Mouse (Mus musculus) urinary bladder, postnatal 4 days (tissue): ENCODE results near the gene Rad51b.
"Not testable (repeated sequence)": the region's sequence is repeated elsewhere in the genome, so short reads cannot be mapped to it uniquely, and the experiment has no call there.

ENCODE experiments used
- DNase-seq, 2 experiments: peaks; one replicate each; pipeline ENCODE4 v3.0.0; 2021 to 2022; ENCODE audit warnings: low spot score in 2 of 2

Rad51b gene

DNA sequence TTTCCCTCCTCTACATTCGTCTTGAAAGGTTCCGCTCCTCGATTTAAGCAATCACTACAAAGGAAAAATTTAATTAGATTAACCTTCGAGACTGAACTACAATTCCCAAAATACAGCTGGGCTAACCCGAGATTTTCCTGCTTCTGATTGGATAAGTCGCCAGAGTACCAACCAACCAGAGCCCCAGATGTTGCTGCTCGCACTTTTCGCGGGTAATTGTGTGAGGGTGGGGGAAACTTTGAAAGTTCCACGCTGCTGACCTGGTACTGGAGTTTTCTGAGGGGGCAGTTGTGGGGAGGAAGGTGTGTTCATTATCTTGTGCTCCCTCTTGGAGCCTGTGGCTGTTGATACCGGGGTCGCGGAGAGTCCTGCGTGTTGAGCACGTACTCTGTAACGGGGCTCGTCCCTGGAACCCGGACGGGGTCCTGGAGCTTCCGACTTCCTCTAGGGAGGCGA, at the start of gene Rad51b:
TSS of gene Rad51b (plus strand) at position 162 of the 456 bp plus-strand sequence.
- DNase-seq = peak; percentile 66 to 68

DNA sequence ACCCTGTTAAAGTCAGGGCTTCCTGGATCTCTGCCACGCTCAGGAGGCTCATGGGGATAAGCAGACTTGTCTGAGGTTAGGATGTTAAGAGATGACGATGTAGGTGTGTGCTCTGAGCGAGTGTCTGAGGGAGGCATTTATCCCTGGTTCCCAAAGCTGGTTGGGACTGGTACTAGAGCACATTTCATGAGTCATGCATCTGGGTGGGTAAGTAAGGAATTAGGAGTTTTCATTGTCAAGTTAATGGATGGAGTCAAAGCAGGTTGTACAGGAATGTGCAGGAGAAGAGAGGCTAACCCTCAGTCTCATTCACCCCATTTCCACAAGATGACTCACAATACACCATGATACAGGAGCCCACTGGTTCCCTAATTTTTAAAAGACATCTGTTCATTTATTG, 49.0 kb upstream of the Rad51b start:
- no peak for DNase-seq

DNA sequence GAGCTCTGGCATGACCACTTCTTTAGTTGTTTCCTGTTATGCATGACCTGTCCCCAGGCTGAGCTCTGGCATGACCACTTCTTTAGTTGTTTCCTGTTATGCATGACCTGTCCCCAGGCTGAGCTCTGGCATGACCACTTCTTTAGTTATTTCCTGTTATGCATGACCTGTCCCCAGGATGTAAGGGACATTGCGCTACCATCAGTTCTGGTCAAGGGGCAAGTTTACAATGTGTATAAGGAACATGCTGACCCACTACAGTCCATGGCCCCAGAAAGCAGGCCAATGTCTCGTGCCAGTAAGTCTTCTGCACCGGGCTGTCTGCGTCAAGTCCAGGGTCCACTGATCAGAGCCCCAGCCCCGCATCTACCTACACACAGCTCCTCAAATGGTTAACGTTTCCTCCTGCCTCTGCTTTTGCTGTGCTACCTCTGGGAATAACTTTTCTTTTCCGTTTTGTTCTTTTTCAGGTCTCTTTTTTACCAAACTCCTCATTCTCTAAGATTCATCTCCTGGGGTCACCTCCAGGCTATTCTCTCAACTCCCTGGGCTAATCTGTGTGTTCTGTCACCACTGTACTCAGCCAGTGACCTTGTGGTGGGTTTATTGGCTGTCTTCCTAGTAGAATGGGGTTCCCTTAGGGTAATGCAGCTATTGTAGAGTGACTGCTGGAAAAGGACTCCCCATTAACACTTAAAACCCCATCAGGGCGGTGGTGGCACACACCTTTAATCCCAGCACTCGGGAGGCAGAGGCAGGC, 43.6 kb upstream of the Rad51b start:
- no peak for DNase-seq

GRCm38 (mm10) chr12:79254975-79255374, 42.1 kb upstream of the Rad51b start:
- DNase-seq = no peak

GRCm38 (mm10) chr12:79260154-79260553, 36.9 kb upstream of the Rad51b start:
- DNase-seq = no peak

DNA sequence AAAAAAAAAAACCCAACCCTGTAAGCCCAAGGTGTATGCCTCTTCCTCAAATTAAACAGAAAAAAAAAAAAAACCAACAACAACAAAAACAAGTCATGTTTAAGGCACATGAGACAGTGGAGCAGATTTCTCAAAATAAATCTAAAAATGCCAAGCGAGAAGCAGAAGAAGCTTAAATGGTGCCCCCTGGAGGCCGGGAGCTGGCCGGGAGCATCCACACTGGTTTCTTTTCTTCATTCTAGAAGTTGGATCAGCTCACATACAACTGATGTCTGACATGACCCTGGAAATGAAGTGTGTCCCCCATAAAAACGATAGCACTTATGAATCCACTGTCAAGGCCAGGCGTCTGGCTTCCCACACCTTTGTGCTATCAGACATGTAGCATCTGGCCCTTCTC, 36.0 kb upstream of the Rad51b start:
- DNase-seq = no peak

GRCm38 (mm10) chr12:79272604-79273003, 24.5 kb upstream of the Rad51b start:
- DNase-seq = no peak

DNA sequence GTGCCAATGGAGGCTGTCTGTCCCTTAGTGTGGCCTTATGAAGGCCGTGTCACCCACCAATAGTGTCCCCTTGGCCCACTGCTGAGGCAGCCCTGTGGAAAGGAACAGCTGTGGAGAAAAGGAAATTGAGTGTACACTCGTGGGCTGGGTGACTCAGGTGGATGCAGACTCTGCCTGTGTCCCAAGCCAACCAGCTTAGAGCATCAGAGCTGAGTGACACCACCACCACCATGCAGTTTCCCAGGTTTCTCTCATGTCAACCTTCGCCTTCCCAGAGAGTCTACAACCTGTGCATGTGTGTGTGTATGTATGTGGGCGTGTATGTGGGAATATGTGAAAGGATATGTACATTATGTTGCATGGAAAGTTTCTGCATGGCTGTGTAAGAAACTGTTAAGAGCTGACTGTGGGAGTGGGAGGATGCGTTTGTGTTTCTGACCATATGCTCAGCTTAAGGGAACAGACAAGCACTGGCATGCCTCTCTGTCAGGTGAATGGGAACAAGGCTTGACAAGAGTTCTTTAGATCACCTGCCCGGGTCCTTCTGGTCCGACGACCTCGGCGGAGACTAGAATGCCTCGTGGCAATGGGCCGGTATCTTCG, 17.5 kb upstream of the Rad51b start:
- DNase-seq = no peak

GRCm38 (mm10) chr12:79282595-79282994, 14.5 kb upstream of the Rad51b start:
- DNase-seq = no peak

DNA sequence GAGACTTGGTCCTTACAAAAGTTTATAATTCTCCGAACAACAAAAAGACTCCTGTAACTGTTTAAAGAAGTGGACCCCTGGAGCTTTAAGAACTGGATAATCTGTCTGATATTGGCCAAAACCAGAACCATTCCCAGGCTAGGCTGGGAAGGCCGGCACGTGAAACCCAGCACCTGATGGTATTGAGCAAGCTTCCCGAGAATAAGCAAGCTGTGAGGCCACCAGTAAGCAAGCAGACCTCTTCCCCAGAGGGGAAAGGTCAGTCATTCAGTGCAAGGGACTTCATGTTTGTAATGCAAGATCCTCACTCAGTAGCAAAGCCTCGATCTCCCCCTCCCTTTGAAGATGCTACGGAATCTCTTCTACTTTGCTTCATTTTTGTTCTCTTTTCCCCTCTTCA, 4.2 kb upstream of the Rad51b start:
- no peak for DNase-seq

DNA sequence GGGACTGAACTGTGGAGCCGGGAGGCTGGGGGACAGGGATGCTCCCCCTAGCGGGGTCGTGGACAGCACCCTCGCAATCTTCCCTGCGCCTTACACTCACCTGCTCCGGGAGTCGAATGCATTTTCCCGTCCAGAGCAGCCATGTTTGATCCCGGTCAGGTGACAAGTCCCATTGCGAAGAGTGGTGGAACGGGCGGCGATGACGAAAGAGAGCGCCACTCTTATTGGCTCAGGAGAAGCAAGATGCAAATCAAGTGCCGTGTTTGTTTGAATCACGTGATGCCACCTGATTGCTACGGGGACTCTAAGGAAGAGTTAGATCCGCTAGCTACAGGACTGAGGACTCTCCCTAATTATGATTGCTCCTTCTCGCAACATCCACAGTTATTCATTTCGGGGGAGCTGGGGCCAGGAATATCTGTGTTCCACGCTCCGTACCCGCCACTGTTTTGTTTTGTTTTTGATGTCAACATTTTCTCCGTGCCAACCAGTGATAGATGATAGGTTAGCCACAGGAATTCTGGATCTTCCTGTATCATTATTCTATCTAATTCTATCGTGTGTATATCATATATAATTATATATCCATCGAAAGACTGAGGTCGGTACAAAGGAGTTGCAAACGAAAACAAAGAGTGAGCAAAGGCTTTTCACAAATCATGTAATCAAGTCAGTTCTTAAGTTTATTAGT, 811 bp upstream of the Rad51b start, which contains the start of gene Zfyve26:
TSS of gene Zfyve26 (minus strand) at position 179 of the 691 bp plus-strand sequence.
- peak; percentile 88 to 92 for DNase-seq

DNA sequence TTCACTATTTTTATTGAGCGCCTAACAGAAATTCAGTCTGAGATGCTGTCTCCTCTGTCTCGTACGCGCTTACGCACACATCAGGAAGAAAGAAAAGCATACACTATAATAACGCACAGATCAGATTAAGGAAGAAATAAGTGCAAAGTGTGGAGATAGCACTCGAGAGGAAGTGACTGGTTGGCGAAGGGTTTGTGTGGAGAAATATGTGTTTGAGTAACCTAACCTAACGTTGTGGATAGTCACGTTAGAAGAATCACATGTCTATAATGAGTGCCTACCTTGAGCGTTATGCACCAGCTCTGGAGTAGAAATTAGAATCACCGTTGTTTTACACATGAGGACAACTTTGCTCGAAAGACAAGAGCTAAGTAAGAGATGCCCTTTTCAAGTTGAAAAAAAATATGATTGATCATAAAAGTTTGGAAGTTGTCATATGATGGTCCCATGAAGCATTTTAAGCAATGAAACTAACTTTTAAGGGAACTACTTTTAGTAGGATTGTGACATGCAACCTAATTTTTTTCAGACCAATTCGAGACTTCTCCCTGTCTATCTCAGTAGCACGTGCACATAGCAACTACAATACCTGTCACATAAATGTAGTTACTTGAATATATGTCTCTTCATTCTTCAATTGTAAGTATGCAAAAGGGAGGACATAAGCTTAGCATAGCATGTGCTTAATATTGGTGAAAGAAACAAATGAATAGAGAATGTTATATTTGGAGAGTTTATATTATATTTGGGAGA, 978 bp downstream of the Rad51b start:
- DNase-seq = no peak

DNA sequence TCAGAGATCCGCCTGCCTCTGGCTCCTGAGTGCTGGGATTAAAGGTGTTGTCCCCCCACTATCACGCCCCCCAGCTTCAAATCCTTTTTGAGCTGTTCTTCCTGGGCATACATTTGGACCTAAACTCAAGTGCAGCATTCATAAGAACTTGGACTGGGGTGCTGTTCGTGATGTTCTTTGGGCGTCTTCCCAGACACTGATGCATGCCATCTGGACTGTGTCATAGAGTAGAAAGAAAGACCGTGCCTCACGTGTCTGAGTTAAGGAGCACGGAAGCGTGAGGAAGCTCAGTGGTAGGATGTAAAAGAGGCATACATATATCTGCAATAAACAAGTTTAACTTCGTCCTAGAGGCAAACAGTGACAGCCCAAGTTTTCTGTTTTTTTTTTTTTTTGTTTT, 4.7 kb downstream of the Rad51b start:
- no peak for DNase-seq

DNA sequence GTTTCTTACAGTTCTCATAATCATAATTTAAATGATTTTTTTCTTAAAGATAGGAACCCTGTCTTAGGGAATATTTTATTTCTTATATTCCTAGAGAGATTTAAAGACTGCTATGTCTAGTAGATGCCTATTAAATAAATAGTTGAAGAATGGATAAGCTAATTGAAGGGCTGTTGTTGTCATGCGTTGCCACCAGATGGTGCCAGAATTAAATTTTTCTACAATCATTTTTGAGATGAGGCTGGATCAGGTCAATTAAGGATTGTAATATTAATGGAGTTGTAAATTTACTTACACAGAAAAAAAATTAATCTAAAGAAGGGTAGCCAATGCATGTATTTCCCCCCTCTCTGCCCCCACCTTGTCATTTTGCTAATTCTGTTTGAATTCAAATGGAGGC, 8.0 kb downstream of the Rad51b start:
- no peak for DNase-seq

GRCm38 (mm10) chr12:79306013-79306412, 8.9 kb downstream of the Rad51b start:
- DNase-seq = no peak

DNA sequence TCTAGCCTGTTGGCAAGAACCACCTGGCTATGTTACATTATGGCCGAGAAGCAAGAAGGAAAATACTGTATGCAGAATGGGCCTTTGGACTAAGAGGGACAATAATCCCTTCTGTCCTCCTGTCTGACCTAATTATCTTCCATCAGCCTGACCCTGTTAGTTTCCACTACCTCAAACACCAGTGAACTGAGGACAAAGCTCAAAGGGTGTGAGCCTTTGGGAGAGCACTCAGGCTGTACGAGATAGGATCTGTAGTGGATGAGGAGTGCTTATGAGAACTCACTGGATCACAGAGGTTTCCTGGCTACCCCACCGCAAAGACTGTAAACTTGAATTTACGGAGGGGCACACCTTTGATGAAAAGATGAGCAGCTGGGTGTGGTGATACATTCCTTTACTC, 16.6 kb downstream of the Rad51b start:
- no peak for DNase-seq

GRCm38 (mm10) chr12:79317339-79317738, 20.3 kb downstream of the Rad51b start:
- no peak for DNase-seq

DNA sequence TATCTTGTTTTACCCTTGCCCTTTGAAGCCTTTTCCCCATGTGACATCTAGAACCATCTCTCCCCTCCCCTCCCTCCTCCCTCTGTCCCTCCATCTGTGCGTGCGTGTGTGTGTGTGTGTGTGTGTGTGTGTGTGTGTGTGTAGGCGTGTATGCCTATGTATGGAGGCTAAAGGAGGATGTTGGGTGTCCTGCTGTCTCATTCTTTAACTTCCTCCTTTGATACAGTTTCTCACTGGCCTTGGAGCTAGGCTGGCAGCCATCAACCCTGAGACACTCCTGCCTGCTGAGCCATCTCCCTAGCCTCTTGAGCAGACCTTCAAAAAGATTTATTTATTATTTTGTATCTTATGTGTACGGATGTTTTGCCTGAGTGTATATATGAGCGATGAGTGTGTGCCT, 23.8 kb downstream of the Rad51b start:
- no peak for DNase-seq

- not testable (repeated sequence) for DNase-seq
These were observed 25.5 kb downstream of the Rad51b start for GRCm38 (mm10) chr12:79322539-79322938.

- no peak for DNase-seq
These were observed 29.2 kb downstream of the Rad51b start for GRCm38 (mm10) chr12:79326236-79326635.

GRCm38 (mm10) chr12:79326745-79327144, 29.7 kb downstream of the Rad51b start:
- DNase-seq = no peak

- no peak for DNase-seq
These were observed 30.8 kb downstream of the Rad51b start for GRCm38 (mm10) chr12:79327868-79328267.
